Mouse (Mus musculus) adrenal gland, adult 18-20 months (tissue): ENCODE measurements around the gene Mx1. TPM values are rescaled to one million over a fixed set of nuclear protein-coding genes. Genes with fewer than 3 reads are reported as not detected.

Experiments
- DNase-seq, 2 experiments: peaks; one replicate each; pipeline ENCODE4 v3.0.0; 2021 to 2022; ENCODE audit warnings: low spot score in 2 of 2
- long read RNA-seq, 2 experiments: library from polyadenylated mRNA; stranded (forward); transcript quantifications; one replicate each; pipeline ENCODE4 v2.0.0; 2021
- total RNA-seq, 2 experiments: library from RNA; stranded (reverse); gene quantifications; 1 replicate in 1 of 2; 2 replicates in 1 of 2; pipeline ENCODE4 v1.2.3; 2021

The Mx1 gene
- total RNA-seq, result 1 to 10 TPM; 1.5 to 2.2 TPM
- long read RNA-seq, experiment 1, result 0 reads
- long read RNA-seq, experiment 2, partial matches to known transcripts, result 1 of 1 reads
- long read RNA-seq, experiment 2, other reads (novel, unspliced or antisense), result 0 of 1 reads

GRCm38 (mm10) chr16:97462481-97463181 lies at the start of gene Mx1:
Gene Mx1 (minus strand): TSS chr16:97462907.
- no peak for DNase-seq

GRCm38 (mm10) chr16:97512347-97512751 lies 49.6 kb upstream of the Mx1 start:
- DNase-seq, result no peak

GRCm38 (mm10) chr16:97511495-97511894 lies 48.8 kb upstream of the Mx1 start:
- DNase-seq, result no peak

GRCm38 (mm10) chr16:97510849-97511248 lies 48.1 kb upstream of the Mx1 start:
- DNase-seq, result no peak

GRCm38 (mm10) chr16:97507783-97508182 lies 45.1 kb upstream of the Mx1 start:
- no peak for DNase-seq

GRCm38 (mm10) chr16:97504793-97505192 lies 42.1 kb upstream of the Mx1 start:
- DNase-seq, result no peak

GRCm38 (mm10) chr16:97503849-97504248 lies 41.1 kb upstream of the Mx1 start:
- no peak for DNase-seq

- no peak for DNase-seq
These were observed 38.2 kb upstream of the Mx1 start for GRCm38 (mm10) chr16:97500901-97501300.

- no peak for DNase-seq
These were observed 36.7 kb upstream of the Mx1 start for GRCm38 (mm10) chr16:97499450-97499849.

- DNase-seq, result no peak
These were observed 35.4 kb upstream of the Mx1 start for GRCm38 (mm10) chr16:97498139-97498538.

- DNase-seq, result no peak
These were observed 35.0 kb upstream of the Mx1 start for GRCm38 (mm10) chr16:97497682-97498081.

GRCm38 (mm10) chr16:97496026-97496425 lies 33.3 kb upstream of the Mx1 start:
- no peak for DNase-seq

- no peak for DNase-seq
These were observed 29.7 kb upstream of the Mx1 start for GRCm38 (mm10) chr16:97492369-97492768.

- no peak for DNase-seq
These were observed 15.9 kb upstream of the Mx1 start for GRCm38 (mm10) chr16:97478655-97479054.

- DNase-seq, result no peak
These were observed 13.8 kb upstream of the Mx1 start for GRCm38 (mm10) chr16:97476524-97476923.

GRCm38 (mm10) chr16:97475581-97475980 lies 12.9 kb upstream of the Mx1 start:
- peak; percentile 54 to 70 for DNase-seq

- DNase-seq, result no peak
These were observed 12.0 kb upstream of the Mx1 start for GRCm38 (mm10) chr16:97474671-97475070.

GRCm38 (mm10) chr16:97467993-97468791 lies 5.5 kb upstream of the Mx1 start:
- no peak for DNase-seq

- DNase-seq, result no peak
These were observed 4.8 kb upstream of the Mx1 start for GRCm38 (mm10) chr16:97467472-97467871.

GRCm38 (mm10) chr16:97466182-97466957 lies 3.7 kb upstream of the Mx1 start:
- DNase-seq, result no peak

GRCm38 (mm10) chr16:97461271-97461670 lies 1.4 kb downstream of the Mx1 start:
- DNase-seq, result no peak
